ENCODE assay signal across 8 mouse cellular contexts in the genomic region with DNA sequence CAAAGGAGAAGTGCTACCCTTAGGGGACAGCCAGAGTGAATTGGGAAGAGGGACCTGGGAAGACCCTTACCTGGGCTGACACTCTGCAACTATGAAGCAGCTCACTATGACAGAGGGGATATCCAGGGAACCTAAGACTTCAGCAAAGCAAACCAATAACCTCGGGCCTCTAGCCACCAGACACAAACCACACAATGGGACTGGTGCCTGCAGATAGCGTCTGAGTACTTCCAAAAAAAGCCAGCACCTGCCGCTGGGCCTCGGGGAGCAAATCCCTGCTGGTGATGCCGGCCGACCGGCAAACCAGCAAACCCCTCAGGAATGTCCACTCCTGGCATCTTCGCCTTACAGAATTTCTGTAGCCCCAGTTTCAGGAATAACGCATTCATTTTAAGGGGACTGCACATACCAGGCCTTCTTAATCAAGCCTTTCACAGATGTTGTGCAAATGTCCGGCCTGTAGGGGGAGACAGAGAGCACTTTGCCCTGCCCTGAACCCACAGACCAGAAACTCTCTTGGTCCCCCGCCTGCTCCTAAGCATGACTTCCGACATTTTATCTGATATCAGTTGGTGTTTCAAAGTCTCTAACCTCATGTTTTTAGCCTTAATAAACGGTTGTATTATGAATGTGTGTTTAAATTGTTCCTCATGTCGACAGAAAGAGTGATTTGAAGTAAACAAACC. TPM values are rescaled to one million over a fixed set of nuclear protein-coding genes. Genes with fewer than 3 reads are reported as not detected.
DNase-seq lines count a peak whose midpoint lies in the region; ATAC-seq lines count a peak whose summit lies in the region.

No protein-coding gene starts in this region.

- WGBS in forebrain, embryonic 11.5 days, result 50% methylated on average over 14 of the region's 14 CpGs
- WGBS in forebrain, embryonic 15.5 days, result 53% methylated on average over 14 of the region's 14 CpGs
- WGBS in neural tube, embryonic 15.5 days, result 48% methylated on average over 14 of the region's 14 CpGs

- no peaks in the 10 kb centered on the region for H3K4me1 ChIP-seq in forebrain, embryonic 11.5 days (replicated peaks; ENCODE audit: control insufficient read depth, insufficient read depth, low read length)
- peaks cover 6% of the 10 kb centered on the region; the same call in 1 of the 2 replicates for H3K4me1 ChIP-seq in forebrain, embryonic 15.5 days
- peaks cover 25% of the 10 kb centered on the region for H3K4me1 ChIP-seq in neural tube, embryonic 15.5 days

- H3K4me3 ChIP-seq in forebrain, embryonic 11.5 days (ENCODE audit: low read depth, low read length), result no peak overlapping the region
- no peak overlapping the region for H3K4me3 ChIP-seq in forebrain, embryonic 15.5 days
- H3K4me3 ChIP-seq in neural tube, embryonic 15.5 days (replicated peaks), result no peak overlapping the region

- no peak overlapping the region for H3K9ac ChIP-seq in forebrain, embryonic 11.5 days (ENCODE audit: low read length)
- no peak overlapping the region for H3K9ac ChIP-seq in forebrain, embryonic 15.5 days (replicated peaks)
- H3K9ac ChIP-seq in neural tube, embryonic 15.5 days (replicated peaks), result no peak overlapping the region

- H3K36me3 ChIP-seq in forebrain, embryonic 11.5 days (ENCODE audit: control insufficient read depth, insufficient read depth, low read length), result no peaks in the 10 kb centered on the region
- H3K36me3 ChIP-seq in forebrain, embryonic 15.5 days, result no peaks in the 10 kb centered on the region
- no peaks in the 10 kb centered on the region for H3K36me3 ChIP-seq in neural tube, embryonic 15.5 days

- no peaks in the 10 kb centered on the region for H3K9me3 ChIP-seq in forebrain, embryonic 11.5 days (ENCODE audit: control insufficient read depth, low read length)
- no peaks in the 10 kb centered on the region for H3K9me3 ChIP-seq in forebrain, embryonic 15.5 days
- H3K9me3 ChIP-seq in neural tube, embryonic 15.5 days (replicated peaks), result no peaks in the 10 kb centered on the region

- H3K27ac ChIP-seq in forebrain, embryonic 11.5 days (ENCODE audit: low read depth, low read length), result no peak overlapping the region
- H3K27ac ChIP-seq in forebrain, embryonic 15.5 days (replicated peaks), result no peak overlapping the region
- H3K27ac ChIP-seq in neural tube, embryonic 15.5 days (replicated peaks), result no peak overlapping the region

- H3K4me2 ChIP-seq in forebrain, embryonic 11.5 days (ENCODE audit: low read depth, low read length, severe bottlenecking), result no peak overlapping the region
- no peak overlapping the region for H3K4me2 ChIP-seq in forebrain, embryonic 15.5 days (replicated peaks)
- H3K4me2 ChIP-seq in neural tube, embryonic 15.5 days, result no peak overlapping the region

- ATAC-seq in forebrain, embryonic 11.5 days (replicated peaks; ENCODE audit: low FRiP score), result no peak
- ATAC-seq in forebrain, embryonic 15.5 days (replicated peaks), result no peak
- no peak for ATAC-seq in neural tube, embryonic 15.5 days (ENCODE audit: low FRiP score)

- DNase-seq in forebrain, embryonic 11.5 days (ENCODE audit: low spot score), result peak; percentile 57
- peak; percentile 45 for DNase-seq in neural tube, embryonic 10.5 days (ENCODE audit: extremely low spot score, low spot score)
- DNase-seq in embryo, embryonic 10 days (ENCODE audit: low spot score), result peak; percentile 49
- DNase-seq in layer of hippocampus, postnatal 10 days (ENCODE audit: low spot score in 2 of 2), result peak; percentile 24 to 43
- peak; percentile 59 for DNase-seq in testis, postnatal 10 days (ENCODE audit: low spot score)
- no peak for DNase-seq in gastrocnemius, adult 18-20 months (ENCODE audit: low spot score)

- H3K27me3 ChIP-seq in forebrain, embryonic 11.5 days (ENCODE audit: control insufficient read depth, insufficient read depth, low read length), result no peaks in the 10 kb centered on the region
- H3K27me3 ChIP-seq in forebrain, embryonic 15.5 days, result no peaks in the 10 kb centered on the region
- 0 out of 2 replicates have a peak, but pooled peaks cover 2% of the 10 kb centered on the region for H3K27me3 ChIP-seq in neural tube, embryonic 15.5 days (replicated peaks)

RNA-seq across cellular contexts. Expression of a gene that starts 28.7 kb away (rescaled TPM):
- not detected in 2 replicates for polyA plus RNA-seq in forebrain, embryonic 11.5 days (2014; fragmentation: Nextera tagmentation; extraction: Ambion mirVana)
- not detected in 2 replicates for polyA plus RNA-seq in forebrain, embryonic 15.5 days (2015; fragmentation: Nextera tagmentation; extraction: Ambion mirVana)
- polyA plus RNA-seq in neural tube, embryonic 15.5 days (2015; fragmentation: Nextera tagmentation; extraction: Ambion mirVana), result 0.19 and 0.35 TPM in 2 replicates
- 1 to 10 TPM in 1 of 2 experiments, under 1 TPM in 1; 0.87 to 1.1 TPM for total RNA-seq in layer of hippocampus, postnatal 10 days (2021)
- total RNA-seq in gastrocnemius, adult 18-20 months (2021), result not detected
